Mouse (Mus musculus) embryonic fibroblast, embryonic 13.5 days (primary cell): ENCODE results near the gene Camk1g.

Experiments
- CTCF ChIP-seq: IDR thresholded peaks from 2 replicates; pipeline ENCODE4 v1.5.1; 2011; ENCODE audit warnings: mild to moderate bottlenecking, control low read depth, low read length, moderate library complexity, borderline replicate concordance; ENCODE audit not compliant: insufficient read depth
- POLR2A ChIP-seq: IDR thresholded peaks from 2 replicates; pipeline ENCODE4 v1.6.1; 2011; ENCODE audit warnings: low read depth, mild to moderate bottlenecking, control low read depth, low read length, moderate library complexity

GRCm38 (mm10) chr1:193326456-193327145 is 43.5 kb downstream of the Camk1g start:
- TF ChIP-seq CTCF (no peak), POLR2A (no peak)
